ENCODE assay signal across 8 mouse cellular contexts in the genomic region with DNA sequence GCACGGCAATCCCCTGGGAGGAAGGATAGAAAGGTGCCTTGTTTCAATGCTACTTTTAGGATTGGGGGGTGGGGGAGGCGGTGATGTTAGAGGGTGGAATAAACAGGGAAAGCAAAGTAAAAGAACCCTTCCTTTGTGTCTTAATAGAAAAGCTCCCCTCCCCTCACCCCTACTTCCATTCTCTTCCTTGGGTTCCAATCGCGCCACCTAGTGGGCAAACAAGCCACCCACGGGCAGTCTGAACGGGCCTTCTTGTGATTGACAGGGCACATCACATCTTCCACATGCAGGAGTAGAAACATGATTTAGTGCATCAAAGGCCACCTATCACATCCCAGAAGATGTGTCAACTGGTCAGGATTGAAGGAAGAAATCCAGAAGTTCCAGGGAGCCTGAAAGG. TPM values are rescaled to one million over a fixed set of nuclear protein-coding genes. Genes with fewer than 3 reads are reported as not detected.
DNase-seq lines count a peak whose midpoint lies in the region; ATAC-seq and TF ChIP-seq lines count a peak whose summit lies in the region.

No protein-coding gene starts in this region.

- no peak for TF ChIP-seq EP300 in CH12.LX (IDR thresholded peaks at IDR 0.05; ENCODE audit: low read length)

- no peak for DNase-seq in gastrocnemius, adult 2 months
- no peak for DNase-seq in gastrocnemius, postnatal 25 days
- DNase-seq in CH12.LX (ENCODE audit: extremely low read depth), result peak; percentile 78
- peak; percentile 87 for DNase-seq in brain, embryonic 14.5 days (ENCODE audit: low read depth)
- DNase-seq in hindlimb bud, embryonic 11.5 days (ENCODE audit: extremely low spot score, low read depth, low spot score), result peak; percentile 26
- DNase-seq in right cerebral cortex, postnatal 25 days, result peak; percentile 12

- intact Hi-C loops in gastrocnemius, adult 2 months (cut with DNase I), result no loop called here

- no peak overlapping the region for H3K9ac ChIP-seq in CH12.LX (ENCODE audit: insufficient read depth, low read depth)
- no peak overlapping the region for H3K9ac ChIP-seq in limb, embryonic 12.5 days (replicated peaks)

- 21% methylated on average over 6 of the region's 6 CpGs for WGBS in limb, embryonic 12.5 days

- H3K79me2 ChIP-seq in CH12.LX (replicated peaks; ENCODE audit: control insufficient read depth, extremely low read depth, insufficient read depth, poor library complexity, severe bottlenecking), result no peaks in the 10 kb centered on the region

- H3K4me2 ChIP-seq in CH12.LX (ENCODE audit: insufficient read depth, low read depth, poor library complexity, severe bottlenecking), result no peak overlapping the region
- no peak overlapping the region for H3K4me2 ChIP-seq in limb, embryonic 12.5 days

- peak; percentile 48 for TF ChIP-seq RAD21 in CH12.LX (IDR thresholded peaks at IDR 0.05; ENCODE audit: low read depth, low read length)

- H3K36me3 ChIP-seq in CH12.LX (replicated peaks in 1 of 2; ENCODE audit: control insufficient read depth in 1 of 2, insufficient read depth in 1 of 2, low read length in 1 of 2), result no peaks in the 10 kb centered on the region
- H3K36me3 ChIP-seq in limb, embryonic 12.5 days, result no peaks in the 10 kb centered on the region

- dilution Hi-C loops in CH12.LX (cut with MboI; ENCODE audit: extremely low pct_ligation_motif_present, extremely low pct_unique_long_range_greater_than_20kb, low sequenced_read_pairs), result no loop called here

- in situ Hi-C loops in CH12.LX (cut with MboI; ENCODE audit: low pct_ligation_motif_present, low pct_unique_long_range_greater_than_20kb, low sequenced_read_pairs), result no loop called here

- TF ChIP-seq CTCF in gastrocnemius, adult 2 months (IDR thresholded peaks at IDR 0.05), result peak; percentile 32; the same call in 1 of the 2 replicates
- TF ChIP-seq CTCF in CH12.LX (conservative IDR thresholded peaks at IDR 0.05 in 1 of 2, IDR thresholded peaks at IDR 0.05 in 1 of 2; ENCODE audit: low read depth in 2 of 2, low read length in 2 of 2), result peak; percentile 50 to 77
- peak; percentile 76 for TF ChIP-seq CTCF in brain, embryonic 14.5 days (IDR thresholded peaks at IDR 0.05; ENCODE audit: borderline replicate concordance, extremely low read depth, insufficient read depth, insufficient read length)

- H3K4me3 ChIP-seq in gastrocnemius, adult 2 months, result no peak overlapping the region
- H3K4me3 ChIP-seq in CH12.LX (replicated peaks in 1 of 3; ENCODE audit: low read depth in 2 of 3, low read length in 2 of 3, poor library complexity in 1 of 3), result no peak overlapping the region
- H3K4me3 ChIP-seq in limb, embryonic 12.5 days (replicated peaks), result no peak overlapping the region

- no peak for TF ChIP-seq POLR2A in CH12.LX (IDR thresholded peaks at IDR 0.05; ENCODE audit: low read depth, low read length)
- no peak for TF ChIP-seq POLR2A in brain, embryonic 14.5 days (IDR thresholded peaks at IDR 0.05; ENCODE audit: borderline replicate concordance, extremely low read depth, insufficient read depth, insufficient read length, poor library complexity, severe bottlenecking)

- no peak for ATAC-seq in limb, embryonic 12.5 days (ENCODE audit: insufficient number of reproducible peaks, insufficient read depth, low FRiP score, low TSS enrichment, low read depth)
- no peak for ATAC-seq in inflammation-experienced regulatory T-cells, adult 6 months

- H3K9me3 ChIP-seq in CH12.LX (replicated peaks; ENCODE audit: low read length), result no peaks in the 10 kb centered on the region
- no peaks in the 10 kb centered on the region for H3K9me3 ChIP-seq in limb, embryonic 12.5 days

- H3K4me1 ChIP-seq in CH12.LX (ENCODE audit: control insufficient read depth in 1 of 2, insufficient read depth in 2 of 2), result peaks cover 13 to 33% of the 10 kb centered on the region in 2 experiments
- H3K4me1 ChIP-seq in limb, embryonic 12.5 days (replicated peaks), result 0 out of 2 replicates have a peak, but pooled peaks cover 8% of the 10 kb centered on the region

- no peak overlapping the region for H3K27ac ChIP-seq in gastrocnemius, adult 2 months
- H3K27ac ChIP-seq in CH12.LX (ENCODE audit: insufficient read depth, low read depth), result no peak overlapping the region
- H3K27ac ChIP-seq in limb, embryonic 12.5 days, result peak overlapping the region; percentile 58

- peaks cover 2% of the 10 kb centered on the region for H3K27me3 ChIP-seq in CH12.LX (replicated peaks)
- peaks cover 19% of the 10 kb centered on the region for H3K27me3 ChIP-seq in limb, embryonic 12.5 days

TF ChIP-seq in CH12.LX, 34 proteins besides CTCF, POLR2A, EP300 and RAD21:
- no peak for TF ChIP-seq TCF12 (IDR thresholded peaks at IDR 0.05; ENCODE audit: low read depth, low read length)
- peak; percentile 57 for TF ChIP-seq SMC3 (IDR thresholded peaks at IDR 0.05; ENCODE audit: low read depth, low read length)

RNA-seq across cellular contexts. Expression of a gene that starts 41.2 kb away (rescaled TPM):
- 10 to 100 TPM; 77.9 to 78.6 TPM for total RNA-seq in gastrocnemius, adult 2 months (2021)
- total RNA-seq in gastrocnemius, postnatal 25 days (2021), result 10 to 100 TPM; 64.5 to 65.5 TPM
- 65.4 and 74.9 TPM in 2 replicates for total RNA-seq in CH12.LX (2012; rRNA removed)
- total RNA-seq in CH12.LX (2014; rRNA removed), result 72.0 and 77.4 TPM in 2 replicates
- polyA plus RNA-seq in CH12.LX (2012; ENCODE audit: insufficient read length, low read depth), result 115 and 145 TPM in 2 replicates
- 79.5 and 96.4 TPM in 2 replicates for polyA plus RNA-seq in brain, embryonic 14.5 days (2012; rRNA removed)
- polyA plus RNA-seq in limb, embryonic 12.5 days (2016; fragmentation: Nextera tagmentation; extraction: Ambion mirVana), result 144 and 152 TPM in 2 replicates
- polyA plus RNA-seq in inflammation-experienced regulatory T-cells, adult 6 months (2017; shearing (Covaris generic)), result 10 to 100 TPM; 36.1 to 49.2 (median 46.2) TPM

RNA-seq across cellular contexts. Expression of a gene that starts 41.7 kb away (rescaled TPM):
- total RNA-seq in gastrocnemius, adult 2 months (2021), result not detected
- total RNA-seq in gastrocnemius, postnatal 25 days (2021), result not detected
- 0.63 and 0.64 TPM in 2 replicates for total RNA-seq in CH12.LX (2012; rRNA removed)
- not detected in 2 replicates for total RNA-seq in CH12.LX (2014; rRNA removed)
- polyA plus RNA-seq in CH12.LX (2012; ENCODE audit: insufficient read length, low read depth), result 0.33 TPM in 1 of 2 replicates, not detected in the other
- 0.63 and 1.0 TPM in 2 replicates for polyA plus RNA-seq in brain, embryonic 14.5 days (2012; rRNA removed)
- polyA plus RNA-seq in limb, embryonic 12.5 days (2016; fragmentation: Nextera tagmentation; extraction: Ambion mirVana), result 5.2 and 5.9 TPM in 2 replicates
- polyA plus RNA-seq in inflammation-experienced regulatory T-cells, adult 6 months (2017; shearing (Covaris generic)), result not detected

Comparison
In these comparisons a context has a peak if more than half of its experiments do, and no peak if none do; other contexts are left out.
1. DNase-seq: peak in CH12.LX (single experiment), brain, embryonic 14.5 days (single experiment), hindlimb bud, embryonic 11.5 days (single experiment) and right cerebral cortex, postnatal 25 days (single experiment); none in gastrocnemius, adult 2 months (single experiment) and gastrocnemius, postnatal 25 days (single experiment).
2. Peak in every context shown above with its lines, with median percentiles within 50 percentile points of each other: CTCF ChIP-seq.